Mouse (Mus musculus): ENCODE measurements around the gene Klhl11.

The Klhl11 gene

DNA sequence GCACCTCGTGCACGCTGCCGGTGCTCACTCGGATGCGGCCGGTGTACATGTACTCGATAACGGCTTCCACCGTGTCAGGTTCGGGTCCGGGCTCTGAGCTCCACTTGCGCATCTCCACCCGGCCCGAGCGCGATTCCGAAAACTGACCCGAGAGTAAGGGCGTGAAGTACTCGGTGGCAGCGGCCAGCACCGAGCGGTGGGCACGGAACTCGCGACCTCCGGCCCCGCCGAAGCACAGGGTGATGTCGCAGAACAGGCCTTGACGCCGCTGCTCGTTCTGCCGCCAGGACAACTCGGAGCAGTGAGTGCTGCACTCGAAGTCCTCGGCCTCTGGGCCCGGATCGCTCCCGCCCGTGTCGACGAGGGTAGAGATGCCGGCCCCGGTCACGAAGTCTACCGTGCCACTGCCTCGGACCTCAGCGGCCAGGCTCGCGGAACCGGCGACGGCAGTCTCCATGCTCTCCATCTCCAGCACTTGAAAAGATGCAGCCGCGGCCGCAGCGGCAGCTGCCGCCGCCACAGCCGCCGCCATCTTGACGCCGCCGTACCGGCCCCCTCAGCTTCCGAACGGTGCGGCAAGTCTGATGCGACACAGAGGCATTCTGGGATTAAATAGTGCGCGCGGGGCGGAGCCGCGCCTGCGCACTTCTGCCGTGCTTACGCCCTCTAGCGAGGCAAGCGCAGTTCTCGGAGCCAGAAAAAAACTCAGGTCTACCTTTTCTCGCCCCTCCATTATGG lies at the start of gene Klhl11:
Gene Klhl11, minus strand, starts transcription at position 545 of the 738 bp plus-strand sequence.
- peak; percentile 96 for DNase-seq (ENCODE audit: low read depth, low spot score)

DNA sequence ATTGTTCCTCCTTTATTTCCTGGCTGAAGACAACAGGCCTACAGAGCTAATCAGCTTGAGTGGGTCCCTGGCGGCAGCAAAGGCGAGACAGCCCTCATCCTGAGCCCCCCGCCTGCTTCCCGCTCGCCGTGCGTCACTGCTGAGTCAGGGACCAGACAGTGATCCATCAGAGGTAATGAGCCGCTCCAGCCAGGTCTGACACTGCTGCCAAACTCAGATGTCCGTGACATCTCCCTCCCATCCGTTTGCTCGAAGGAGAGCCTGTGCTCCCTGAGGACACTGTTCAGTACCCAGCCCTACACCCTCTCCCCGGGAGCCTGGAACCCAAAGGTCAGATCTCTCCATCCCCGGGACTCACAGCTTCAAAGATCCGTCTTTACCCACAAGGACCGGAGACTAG lies 48.3 kb upstream of the Klhl11 start:
- DNase-seq (ENCODE audit: low read depth, low spot score), result no peak

DNA sequence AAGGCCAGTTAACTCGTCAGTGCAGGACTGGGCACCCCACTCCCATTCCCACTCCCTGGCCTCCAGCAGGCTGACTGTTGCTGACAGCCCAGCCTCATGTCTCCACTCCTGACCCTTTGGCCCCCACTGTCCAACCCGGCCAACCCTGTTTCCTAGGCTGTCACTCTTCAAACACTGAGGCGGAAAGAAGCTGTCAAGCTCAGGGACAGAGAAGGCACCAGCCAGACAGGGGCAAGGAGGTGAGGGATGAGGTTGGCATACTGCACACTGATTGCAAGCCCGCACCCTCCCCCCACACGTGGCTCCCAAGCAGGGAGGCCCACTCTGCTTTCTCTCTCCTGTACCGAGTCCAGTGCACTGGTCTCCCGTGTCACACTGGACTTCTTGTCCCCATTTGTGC lies 46.6 kb upstream of the Klhl11 start:
- no peak for DNase-seq (ENCODE audit: low read depth, low spot score)

GRCm38 (mm10) chr11:100518188-100518591 lies 45.6 kb upstream of the Klhl11 start:
- DNase-seq (ENCODE audit: low read depth, low spot score), result no peak

- no peak for DNase-seq (ENCODE audit: low read depth, low spot score)
Observed at GRCm38 (mm10) chr11:100516291-100516690, 43.8 kb upstream of the Klhl11 start.

- no peak for DNase-seq (ENCODE audit: low read depth, low spot score)
Observed at GRCm38 (mm10) chr11:100515789-100516188, 43.2 kb upstream of the Klhl11 start.

DNA sequence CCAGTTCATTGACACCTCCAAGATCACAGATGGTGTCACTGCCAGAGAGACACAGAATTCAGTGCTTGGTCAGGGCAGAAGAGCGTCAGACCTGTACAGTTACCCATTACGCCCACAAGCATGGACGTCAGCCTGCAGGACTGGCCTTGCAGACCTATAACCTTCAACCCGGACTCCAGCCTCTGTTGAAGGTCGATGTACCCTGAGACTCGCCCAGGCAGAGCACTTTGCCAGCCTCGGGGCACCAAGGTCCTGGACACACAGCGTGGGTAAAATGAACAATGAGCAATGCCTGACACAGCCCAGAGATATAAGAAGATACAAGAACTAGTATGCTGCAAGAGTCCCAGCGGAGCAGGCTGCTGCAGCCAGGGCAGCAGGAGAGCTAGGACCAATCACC lies 42.5 kb upstream of the Klhl11 start:
- DNase-seq (ENCODE audit: low read depth, low spot score), result no peak

GRCm38 (mm10) chr11:100513716-100514115 lies 41.2 kb upstream of the Klhl11 start:
- no peak for DNase-seq (ENCODE audit: low read depth, low spot score)

- DNase-seq (ENCODE audit: low read depth, low spot score), result no peak
Observed at GRCm38 (mm10) chr11:100512384-100512783, 39.8 kb upstream of the Klhl11 start.

DNA sequence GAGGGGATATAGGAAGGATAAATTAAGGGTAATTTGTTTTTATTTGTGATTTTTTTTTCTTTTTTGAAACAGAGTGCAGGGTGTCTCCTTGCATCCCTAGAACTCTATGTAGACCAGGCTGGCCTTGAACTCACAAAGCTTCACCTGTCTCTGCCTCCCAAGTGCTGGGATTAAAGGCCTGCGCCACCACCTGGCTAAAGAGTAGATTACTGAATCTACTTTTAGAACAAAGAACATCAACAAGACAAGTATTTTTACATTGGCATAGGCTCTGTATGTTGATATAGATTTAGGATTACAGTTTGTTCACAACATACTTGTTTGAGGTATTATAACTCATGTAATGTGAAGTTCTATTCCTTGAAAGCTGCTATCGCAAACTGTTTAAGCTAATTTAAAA lies 38.0 kb upstream of the Klhl11 start:
- DNase-seq (ENCODE audit: low read depth, low spot score), result no peak

GRCm38 (mm10) chr11:100505997-100506396 lies 33.5 kb upstream of the Klhl11 start:
- no peak for DNase-seq (ENCODE audit: low read depth, low spot score)

DNA sequence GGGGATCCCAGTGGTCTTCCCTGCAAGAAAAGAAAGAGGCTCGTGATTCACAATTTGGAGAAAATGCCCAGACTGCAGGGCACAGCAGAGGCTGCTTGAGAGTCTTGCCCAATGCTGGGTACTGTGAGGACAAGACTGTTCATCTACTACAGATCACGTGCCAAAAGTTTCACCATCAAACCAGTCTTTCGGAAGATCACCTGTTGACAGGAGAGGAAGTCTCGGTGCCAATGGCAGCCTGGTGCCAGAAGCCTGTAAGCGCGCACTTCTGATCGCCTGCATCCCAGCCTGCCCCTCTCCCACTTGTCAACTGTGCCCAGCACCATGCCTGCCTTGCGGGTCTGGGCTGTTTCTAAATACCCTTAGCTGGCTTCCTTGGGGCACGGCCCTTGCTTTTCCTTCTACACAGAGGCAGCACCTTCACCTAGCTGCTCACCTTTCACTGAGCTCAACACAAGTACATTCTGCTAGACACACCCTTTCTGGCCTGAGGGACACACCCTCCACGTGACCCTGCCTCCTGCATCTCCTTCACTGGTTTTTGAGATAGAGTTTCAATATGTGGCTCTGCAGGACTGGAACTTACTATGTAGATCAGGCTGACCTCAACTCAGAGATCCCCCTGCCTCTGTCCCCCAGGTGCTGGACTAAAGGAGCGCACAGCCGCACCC lies 32.6 kb upstream of the Klhl11 start:
- DNase-seq (ENCODE audit: low read depth, low spot score), result no peak

DNA sequence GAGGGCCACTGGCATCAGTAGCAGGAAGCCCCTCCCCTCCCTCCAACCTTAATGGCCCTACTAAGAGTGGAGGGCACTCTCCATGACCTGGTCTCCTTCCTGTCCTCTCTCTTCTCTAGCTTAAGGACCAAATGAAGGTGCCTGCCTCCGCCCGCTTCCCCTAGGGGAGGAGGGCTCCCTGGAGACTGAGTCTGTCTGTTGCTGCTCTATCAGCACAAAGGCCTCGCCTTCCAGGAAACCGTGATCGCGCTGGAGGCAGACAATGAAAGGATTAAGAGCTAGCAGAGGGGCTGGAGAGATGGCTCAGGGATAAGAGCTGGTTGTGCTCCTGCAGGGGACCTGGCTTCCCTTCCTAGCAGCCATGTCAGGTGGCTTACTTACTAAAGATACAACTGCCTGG lies 28.8 kb upstream of the Klhl11 start:
- no peak for DNase-seq (ENCODE audit: low read depth, low spot score)

DNA sequence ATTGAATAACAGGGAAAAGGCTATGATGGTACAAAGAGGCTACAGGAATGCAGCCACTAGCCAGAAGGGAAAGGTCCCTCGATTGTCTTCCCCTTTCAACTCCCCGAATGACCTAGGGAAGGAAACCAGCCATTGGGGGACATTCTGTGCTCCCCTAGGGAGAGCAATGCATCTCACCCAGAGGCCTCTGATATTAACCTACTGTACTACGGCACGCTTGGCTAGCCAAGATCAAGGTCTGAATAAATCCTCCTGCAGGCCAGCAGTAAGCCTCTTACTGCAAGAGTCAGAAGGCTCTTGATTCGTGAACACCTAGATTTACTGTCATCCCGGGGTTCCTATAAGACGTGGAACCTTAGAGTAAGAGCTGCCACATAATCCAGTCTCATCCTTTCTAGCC lies 28.1 kb upstream of the Klhl11 start:
- DNase-seq (ENCODE audit: low read depth, low spot score), result no peak

- DNase-seq (ENCODE audit: low read depth, low spot score), result no peak
Observed at GRCm38 (mm10) chr11:100500241-100500640, 27.7 kb upstream of the Klhl11 start.

DNA sequence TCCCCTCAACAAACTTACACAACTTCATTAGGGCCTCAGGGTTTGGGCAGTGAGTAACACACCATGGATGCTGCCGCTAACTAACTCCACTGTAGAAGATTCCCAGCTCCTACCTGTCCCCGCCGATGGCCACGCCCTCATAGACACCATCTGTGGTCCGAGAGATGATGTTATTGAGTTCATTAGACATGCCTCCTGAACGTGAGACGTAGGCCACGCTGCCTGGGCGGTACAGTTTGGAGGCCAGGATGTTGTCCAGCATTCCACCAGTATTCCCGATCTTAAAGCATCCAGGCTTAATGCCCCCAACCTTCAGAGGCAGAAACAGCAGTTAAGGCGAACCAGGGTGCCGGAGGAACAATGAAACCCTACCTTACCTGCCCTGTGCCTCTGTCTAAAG lies 21.2 kb upstream of the Klhl11 start:
- DNase-seq (ENCODE audit: low read depth, low spot score), result peak; percentile 14

- DNase-seq (ENCODE audit: low read depth, low spot score), result peak; percentile 24
Observed at GRCm38 (mm10) chr11:100490951-100491350, 18.4 kb upstream of the Klhl11 start.

GRCm38 (mm10) chr11:100485801-100486538 lies 13.4 kb upstream of the Klhl11 start:
- peak; percentile 59 for DNase-seq (ENCODE audit: low read depth, low spot score)

GRCm38 (mm10) chr11:100484461-100484860 lies 11.9 kb upstream of the Klhl11 start:
- no peak for DNase-seq (ENCODE audit: low read depth, low spot score)

- no peak for DNase-seq (ENCODE audit: low read depth, low spot score)
Observed at GRCm38 (mm10) chr11:100479152-100479551, 6.6 kb upstream of the Klhl11 start.

DNA sequence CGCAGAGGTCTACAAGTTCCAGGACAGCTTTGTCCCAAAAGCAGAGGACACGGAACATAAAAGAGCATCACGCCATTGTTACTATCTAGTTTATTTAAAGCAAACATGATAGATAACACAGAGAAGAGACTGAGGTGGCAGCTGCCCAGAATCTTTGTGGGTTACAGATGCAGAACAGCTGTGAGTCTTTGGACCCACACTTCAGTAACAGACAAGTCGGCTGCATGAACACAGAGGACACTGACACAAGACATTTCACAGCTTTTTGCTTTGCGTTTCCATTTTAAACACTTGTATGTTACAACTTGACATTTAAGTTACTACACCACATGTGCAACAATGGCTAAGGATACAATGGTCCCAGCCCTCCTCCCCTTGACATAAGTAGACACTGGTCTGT lies 3.7 kb upstream of the Klhl11 start:
- no peak for DNase-seq (ENCODE audit: low read depth, low spot score)

GRCm38 (mm10) chr11:100472935-100473295 lies 374 bp upstream of the Klhl11 start:
- DNase-seq (ENCODE audit: low read depth, low spot score), result no peak
